Mouse (Mus musculus) liver, postnatal 0 days (tissue): Measurements from ENCODE around the gene Mecom.

Experiments
- CTCF ChIP-seq: sonication (generic); IDR thresholded peaks from 2 replicates; pipeline ENCODE4 v1.5.1; 2016; ENCODE audit warnings: antibody characterized with exemption, low read depth
- EP300 ChIP-seq: IDR thresholded peaks from 2 replicates; pipeline ENCODE4 v1.6.1; 2016; ENCODE audit warnings: antibody characterized with exemption, low read depth, mild to moderate bottlenecking

GRCm38 (mm10) chr3:30237493-30237892 is 310.3 kb downstream of the Mecom start:
- TF ChIP-seq CTCF: no peak
- no peak for TF ChIP-seq EP300
